Mouse (Mus musculus) liver, postnatal 0 days (tissue): ENCODE data around the gene St8sia1.

Source experiments
- CTCF ChIP-seq: sonication (generic); IDR thresholded peaks from 2 replicates; pipeline ENCODE4 v1.5.1; 2016; ENCODE audit warnings: antibody characterized with exemption, low read depth
- EP300 ChIP-seq: IDR thresholded peaks from 2 replicates; pipeline ENCODE4 v1.6.1; 2016; ENCODE audit warnings: antibody characterized with exemption, low read depth, mild to moderate bottlenecking

DNA sequence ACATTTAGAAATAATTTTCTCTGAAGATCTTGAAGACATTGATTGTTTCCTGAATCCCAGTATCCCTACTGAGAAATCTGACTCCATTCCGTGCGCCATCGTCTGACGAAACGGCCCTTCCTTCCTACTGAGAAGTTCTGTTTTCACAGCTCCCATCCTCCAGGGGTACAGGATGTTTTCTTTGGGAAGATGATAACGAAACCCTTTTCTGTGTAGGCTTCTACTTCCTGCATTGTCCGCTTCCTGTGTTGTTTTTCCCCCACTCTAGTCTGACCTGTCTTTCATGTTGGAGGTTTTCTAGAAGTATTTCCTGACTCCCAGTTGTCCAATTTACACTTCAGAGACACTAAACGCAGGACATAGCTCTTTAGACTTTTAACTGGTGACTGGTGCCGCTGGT is 32.1 kb downstream of the St8sia1 start:
- TF ChIP-seq CTCF: no peak
- TF ChIP-seq EP300: no peak; the same call in 1 of the 2 replicates
